ENCODE assay signal across 13 mouse cellular contexts in the genomic region with DNA sequence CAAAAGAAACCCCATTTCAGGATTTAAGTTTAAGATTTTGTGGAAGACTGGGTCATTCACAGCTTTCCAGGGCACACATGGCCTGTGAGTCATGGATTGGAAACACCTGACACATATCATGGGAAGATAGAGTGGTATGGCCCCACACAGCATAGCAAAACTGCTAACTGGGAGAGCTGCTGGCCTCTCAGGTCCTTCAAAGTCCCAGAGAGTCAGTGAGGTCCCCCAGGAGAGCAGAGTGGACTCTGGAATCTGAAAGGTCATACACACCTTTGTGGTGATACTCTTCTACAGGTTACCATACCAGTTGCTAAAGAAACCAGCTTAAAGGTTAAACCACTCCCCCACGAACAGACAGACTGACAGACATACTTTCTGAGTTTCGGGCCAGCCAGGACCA.
"Had no signal": no experiment of that assay in that cellular context is flagged by ENCODE, and none has a peak within 500 bp of the region (broad histone marks: within the 10 kb centered on the region; RNA-seq: fewer than 3 reads in every experiment).

No protein-coding gene starts in this region.

- ATAC-seq: midbrain, embryonic 15.5 days had no signal

- H3K4me2 ChIP-seq: limb, embryonic 13.5 days; lung, embryonic 14.5 days; midbrain, embryonic 11.5 days; midbrain, embryonic 15.5 days; neural tube, embryonic 12.5 days had no signal

- H3K36me3 ChIP-seq: limb, embryonic 13.5 days; midbrain, embryonic 15.5 days; neural tube, embryonic 12.5 days had no signal

- H3K9ac ChIP-seq: limb, embryonic 13.5 days; liver, embryonic 14.5 days; lung, embryonic 14.5 days; midbrain, embryonic 15.5 days; neural tube, embryonic 12.5 days had no signal

- H3K9me3 ChIP-seq: limb, embryonic 13.5 days; midbrain, embryonic 15.5 days; neural tube, embryonic 12.5 days had no signal

- H3K27me3 ChIP-seq: limb, embryonic 13.5 days; midbrain, embryonic 15.5 days; neural tube, embryonic 12.5 days had no signal

- H3K4me3 ChIP-seq: limb, embryonic 13.5 days; midbrain, embryonic 15.5 days; neural tube, embryonic 12.5 days had no signal

- H3K4me1 ChIP-seq: midbrain, embryonic 15.5 days; neural tube, embryonic 12.5 days had no signal

- DNase-seq: kidney, adult 18-20 months; kidney, postnatal 10 days; left cerebral cortex, postnatal 4 days; lung, embryonic 14.5 days; lung, postnatal 10 days; lung, postnatal 4 days; thymus, adult 18-20 months; thymus, postnatal 14 days had no signal

- H3K27ac ChIP-seq: limb, embryonic 13.5 days; liver, embryonic 14.5 days; midbrain, embryonic 15.5 days; neural tube, embryonic 12.5 days had no signal
